Mouse (Mus musculus): Measurements from ENCODE around the gene Plcb1.

- TF ChIP-seq POLR2A (IDR thresholded peaks at IDR 0.05; ENCODE audit: insufficient read depth, low read depth, low read length) (no peak), CTCF (IDR thresholded peaks at IDR 0.05) (no peak), EP300 (IDR thresholded peaks at IDR 0.05; ENCODE audit: insufficient read depth, low read depth, low read length) (no peak)
These were observed 233.7 kb downstream of the Plcb1 start for GRCm38 (mm10) chr2:135019588-135019987.
